ENCODE assay signal across 13 mouse cellular contexts in the genomic region with DNA sequence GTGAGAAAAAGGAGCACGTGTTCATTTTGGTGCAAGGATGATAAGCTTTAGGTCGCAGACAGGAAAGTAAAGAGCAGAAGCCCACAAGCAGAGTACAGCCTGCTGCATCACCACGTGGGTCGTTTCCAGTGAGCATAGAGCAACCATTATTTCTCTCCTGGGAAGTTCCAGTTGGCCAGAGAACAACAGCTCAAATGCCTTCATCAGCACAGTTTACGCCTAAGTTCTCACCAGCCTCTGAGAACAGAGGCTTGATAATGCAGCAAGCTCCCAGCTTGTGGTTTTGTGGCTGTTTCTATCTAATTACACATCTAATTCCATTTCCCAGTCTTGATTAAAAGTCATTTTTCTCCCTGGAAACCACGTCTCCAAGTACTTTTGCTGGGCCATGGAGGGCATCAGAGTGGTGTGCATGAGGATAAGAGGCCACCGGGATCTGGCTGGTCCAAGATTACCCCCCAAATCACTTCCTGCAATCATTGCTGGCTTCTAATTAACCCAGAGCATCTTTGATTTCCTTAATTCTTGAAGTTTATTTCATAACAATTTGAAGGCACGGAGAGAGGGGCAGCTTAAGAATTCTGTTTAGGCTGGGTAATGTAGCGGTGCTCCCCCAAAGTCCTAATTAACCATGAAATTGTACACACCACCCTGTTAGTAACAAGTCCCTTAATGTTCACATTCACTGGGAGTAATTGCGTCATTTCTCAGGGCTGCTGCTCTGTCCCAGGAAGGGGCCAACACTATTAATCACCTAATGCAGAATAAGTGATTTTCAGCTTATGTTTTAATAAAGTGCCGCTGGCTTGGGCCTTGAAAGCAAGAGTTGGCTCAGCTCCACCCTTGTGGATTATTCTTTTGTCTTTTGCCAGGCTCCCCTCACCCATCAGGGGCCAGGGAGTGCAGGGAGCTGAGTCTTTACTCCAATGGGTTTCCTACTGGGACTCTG.
A peak's percentile ranks its signal among the peaks of the same experiment; 100 is the strongest.
DNase-seq lines count a peak whose midpoint lies in the region; ATAC-seq and TF ChIP-seq lines count a peak whose summit lies in the region.
"Had no signal": no experiment of that assay in that cellular context is flagged by ENCODE, and none has a peak within 500 bp of the region (broad histone marks: within the 10 kb centered on the region; RNA-seq: fewer than 3 reads in every experiment).

No protein-coding gene starts in this region.

- H3K27me3 ChIP-seq in limb, embryonic 12.5 days, result no peaks in the 10 kb centered on the region
- H3K27me3 ChIP-seq in limb, embryonic 10.5 days (ENCODE audit: low read depth, poor library complexity, severe bottlenecking), result no peaks in the 10 kb centered on the region
- peaks cover 44% of the 10 kb centered on the region for H3K27me3 ChIP-seq in forebrain, embryonic 13.5 days
- no peaks in the 10 kb centered on the region for H3K27me3 ChIP-seq in intestine, postnatal 0 days (replicated peaks; ENCODE audit: control insufficient read depth, insufficient read depth, low read length)
- H3K27me3 ChIP-seq: kidney, embryonic 15.5 days; liver, embryonic 15.5 days had no signal

- H3K4me3 ChIP-seq in limb, embryonic 12.5 days (replicated peaks), result no peak overlapping the region
- no peak overlapping the region for H3K4me3 ChIP-seq in limb, embryonic 10.5 days
- no peak overlapping the region for H3K4me3 ChIP-seq in forebrain, embryonic 13.5 days
- H3K4me3 ChIP-seq in intestine, postnatal 0 days (ENCODE audit: low read depth, low read length), result no peak overlapping the region
- H3K4me3 ChIP-seq: heart, adult 2 months; kidney, embryonic 15.5 days; left cerebral cortex, adult 2 months; liver, embryonic 15.5 days had no signal

- H3K27ac ChIP-seq in limb, embryonic 12.5 days, result no peak overlapping the region
- H3K27ac ChIP-seq in limb, embryonic 10.5 days, result no peak overlapping the region
- no peak overlapping the region for H3K27ac ChIP-seq in forebrain, embryonic 13.5 days
- no peak overlapping the region for H3K27ac ChIP-seq in intestine, postnatal 0 days (ENCODE audit: low read depth, low read length)
- H3K27ac ChIP-seq: heart, adult 2 months; kidney, embryonic 15.5 days; left cerebral cortex, adult 2 months; liver, embryonic 15.5 days had no signal

- H3K9me3 ChIP-seq in limb, embryonic 12.5 days, result no peaks in the 10 kb centered on the region
- no peaks in the 10 kb centered on the region for H3K9me3 ChIP-seq in limb, embryonic 10.5 days (replicated peaks)
- H3K9me3 ChIP-seq in forebrain, embryonic 13.5 days (replicated peaks), result no peaks in the 10 kb centered on the region
- H3K9me3 ChIP-seq in intestine, postnatal 0 days (ENCODE audit: control insufficient read depth), result no peaks in the 10 kb centered on the region
- H3K9me3 ChIP-seq: kidney, embryonic 15.5 days; liver, embryonic 15.5 days had no signal

- H3K4me1 ChIP-seq in limb, embryonic 12.5 days (replicated peaks), result peaks cover 5% of the 10 kb centered on the region; the same call in 1 of the 2 replicates
- peaks cover 9% of the 10 kb centered on the region; the same call in 1 of the 2 replicates for H3K4me1 ChIP-seq in limb, embryonic 10.5 days
- H3K4me1 ChIP-seq in forebrain, embryonic 13.5 days, result peaks cover 29% of the 10 kb centered on the region
- no peaks in the 10 kb centered on the region for H3K4me1 ChIP-seq in intestine, postnatal 0 days (replicated peaks; ENCODE audit: control insufficient read depth, insufficient read depth, low read length)
- H3K4me1 ChIP-seq: kidney, embryonic 15.5 days; liver, embryonic 15.5 days had no signal

- no peak for TF ChIP-seq CTCF in intestine, postnatal 0 days (IDR thresholded peaks at IDR 0.05; ENCODE audit: low read depth)

- no peak overlapping the region for H3K9ac ChIP-seq in limb, embryonic 12.5 days (replicated peaks)
- H3K9ac ChIP-seq in forebrain, embryonic 13.5 days, result no peak overlapping the region
- H3K9ac ChIP-seq in intestine, postnatal 0 days (ENCODE audit: low read depth, low read length), result no peak overlapping the region
- H3K9ac ChIP-seq: kidney, embryonic 15.5 days; liver, embryonic 15.5 days had no signal

- peak; percentile 11 for DNase-seq in adrenal gland, adult 2 months
- DNase-seq in adrenal gland, postnatal 25 days, result no peak
- DNase-seq in limb, embryonic 10.5 days (ENCODE audit: low spot score), result no peak
- DNase-seq in lung, postnatal 4 days, result peak; percentile 13 to 45
- no peak for DNase-seq in urinary bladder, postnatal 14 days (ENCODE audit: low spot score)
- DNase-seq: heart, adult 2 months; heart, postnatal 36 days had no signal

- no peaks in the 10 kb centered on the region for H3K36me3 ChIP-seq in limb, embryonic 12.5 days
- H3K36me3 ChIP-seq in limb, embryonic 10.5 days, result no peaks in the 10 kb centered on the region
- no peaks in the 10 kb centered on the region for H3K36me3 ChIP-seq in forebrain, embryonic 13.5 days (ENCODE audit: poor library complexity, severe bottlenecking)
- no peaks in the 10 kb centered on the region for H3K36me3 ChIP-seq in intestine, postnatal 0 days (ENCODE audit: control insufficient read depth, insufficient read depth)
- H3K36me3 ChIP-seq: kidney, embryonic 15.5 days; liver, embryonic 15.5 days had no signal

- 45% methylated on average over 11 of the region's 11 CpGs for WGBS in limb, embryonic 12.5 days
- WGBS in limb, embryonic 10.5 days, result 62% methylated on average over 11 of the region's 11 CpGs
- whole genome bisulfite sequencing in forebrain, embryonic 13.5 days, result 19% methylated on average over 11 of the region's 11 CpGs
- WGBS in intestine, postnatal 0 days, result 66% methylated on average over 11 of the region's 11 CpGs

- peak; percentile 42; the same call in 1 of the 2 replicates for ATAC-seq in limb, embryonic 12.5 days (ENCODE audit: insufficient number of reproducible peaks, insufficient read depth, low FRiP score, low TSS enrichment, low read depth)
- ATAC-seq in forebrain, embryonic 13.5 days, result peak; percentile 92
- no peak for ATAC-seq in intestine, postnatal 0 days

- H3K4me2 ChIP-seq in limb, embryonic 12.5 days, result no peak overlapping the region
- H3K4me2 ChIP-seq in forebrain, embryonic 13.5 days, result no peak overlapping the region
- H3K4me2 ChIP-seq in intestine, postnatal 0 days (replicated peaks; ENCODE audit: low read depth), result no peak overlapping the region
- H3K4me2 ChIP-seq: kidney, embryonic 15.5 days; liver, embryonic 15.5 days had no signal

Comparison
In these comparisons a context has a peak if more than half of its experiments do, and no peak if none do; other contexts are left out.
1. DNase-seq: peak in adrenal gland, adult 2 months (single experiment) and lung, postnatal 4 days (2 of 2); none in adrenal gland, postnatal 25 days (single experiment), limb, embryonic 10.5 days (single experiment) and urinary bladder, postnatal 14 days (single experiment).